Mouse (Mus musculus) adrenal gland, adult (tissue): ENCODE results near the gene Copz2.

Experiments
- DNase-seq, 2 experiments: peaks; one replicate each; pipeline ENCODE4 v3.0.0; 2022 to 2023; ENCODE audit warnings: low spot score in 1 of 2; ENCODE audit not compliant: inconsistent age in 2 of 2

The Copz2 gene

DNA sequence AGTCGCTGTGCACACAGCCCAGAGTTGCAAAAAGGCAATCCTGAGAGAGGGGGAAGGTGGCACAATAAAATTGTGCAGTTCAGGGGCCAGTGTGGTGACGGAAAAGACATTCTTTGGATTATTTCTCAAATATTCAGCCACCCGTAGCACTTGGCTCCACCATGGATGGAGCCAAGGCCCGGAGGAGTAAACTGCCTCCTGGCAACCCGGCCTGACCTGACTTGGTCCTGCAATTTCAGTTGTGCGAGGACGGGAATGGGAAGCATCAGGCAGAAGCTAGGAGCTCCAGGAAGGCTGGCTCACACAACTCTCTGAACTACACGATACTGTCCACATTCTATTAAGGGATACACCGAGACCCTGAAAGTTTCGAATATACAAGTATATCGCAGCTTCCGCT is 12.9 kb downstream of the Copz2 start:
- DNase-seq = peak in 1 of 2 experiments; percentile 49

DNA sequence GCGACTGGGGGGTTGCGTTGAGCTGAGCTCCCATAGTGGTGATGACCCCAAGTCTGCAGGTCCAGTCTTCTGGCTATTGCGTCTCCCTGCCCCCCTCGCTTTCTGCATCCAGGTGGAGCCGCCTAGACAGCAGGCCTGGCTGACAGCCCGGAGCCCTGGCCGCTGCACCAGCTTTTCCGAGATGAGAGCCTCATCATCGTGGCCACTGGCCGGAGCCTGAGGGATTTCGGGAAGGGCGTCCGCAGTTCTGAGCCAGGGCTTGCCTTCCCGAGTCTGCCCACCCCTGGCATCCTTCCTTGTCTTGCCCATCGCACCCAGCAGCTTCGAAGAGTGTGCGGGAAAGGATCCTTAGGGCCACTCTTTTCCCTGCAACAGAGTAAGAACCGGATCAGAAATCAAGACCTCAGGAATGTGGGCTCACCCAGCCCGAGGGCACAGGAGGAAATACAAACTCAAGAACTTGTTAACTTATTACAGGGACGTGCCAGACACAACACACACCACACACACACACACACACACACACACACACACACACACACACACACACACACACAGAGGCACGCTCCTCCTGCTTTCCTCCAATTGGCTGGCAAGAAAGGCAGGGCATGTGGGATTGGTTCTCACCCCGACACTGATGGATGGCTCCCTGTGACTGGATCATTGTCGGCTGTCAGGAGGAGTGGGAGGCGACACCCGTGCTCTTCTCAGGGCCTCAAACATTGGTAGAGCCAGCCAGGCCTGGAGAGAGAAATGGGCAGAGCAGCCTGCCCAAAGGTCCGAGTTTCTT is 13.7 kb downstream of the Copz2 start:
- DNase-seq = peak; percentile 39 to 60

GRCm38 (mm10) chr11:96867149-96867548 is 17.5 kb downstream of the Copz2 start:
- peak; percentile 63 to 88 for DNase-seq

DNA sequence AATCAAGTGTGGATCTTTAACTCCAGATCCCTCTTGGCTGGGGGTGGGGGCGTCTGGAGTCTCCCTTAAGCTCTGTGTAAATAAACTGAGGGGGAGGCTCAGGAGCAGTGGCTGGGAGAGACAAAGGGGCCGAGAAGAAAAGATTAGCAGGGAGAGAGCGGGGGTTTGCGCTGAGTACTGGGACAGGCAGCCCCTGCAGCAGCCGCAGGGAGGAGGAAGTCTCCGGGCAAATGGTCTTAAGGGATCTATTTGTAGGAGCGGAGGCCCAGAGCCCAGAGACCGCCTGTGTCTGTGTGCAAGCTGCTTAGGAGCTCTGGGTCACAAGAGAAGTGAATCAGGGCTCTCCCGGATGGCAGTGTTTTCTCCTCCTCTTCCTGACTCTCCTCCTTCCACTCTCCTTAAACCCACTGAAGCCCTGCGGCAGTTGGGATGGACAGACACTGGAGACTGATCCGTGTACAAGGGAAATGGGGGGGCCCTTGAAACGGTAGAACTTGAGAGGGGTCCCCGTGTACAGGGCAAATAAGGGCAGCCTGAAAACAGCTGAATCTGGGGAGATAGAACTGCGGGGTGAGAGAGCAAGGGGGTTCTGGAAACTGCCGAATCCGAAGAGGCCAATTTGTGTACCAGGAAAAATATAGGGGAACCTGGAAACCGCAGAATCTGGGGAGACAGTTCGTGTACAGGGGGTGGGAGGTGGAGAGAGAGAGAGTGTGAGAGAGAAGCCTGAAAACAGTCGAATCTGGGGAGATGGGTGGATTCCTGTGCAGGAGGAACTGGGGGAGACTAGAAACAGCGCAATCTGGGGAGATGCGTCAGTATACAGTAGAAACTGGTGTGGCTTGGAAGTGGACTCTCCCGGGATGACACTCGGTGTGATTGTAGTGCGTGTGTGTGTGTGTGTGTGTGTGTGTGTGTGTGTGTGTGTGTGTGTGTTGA is 23.0 kb downstream of the Copz2 start:
- DNase-seq = no peak

- DNase-seq = no peak
Measured at GRCm38 (mm10) chr11:96873601-96874140, 24.0 kb downstream of the Copz2 start.

DNA sequence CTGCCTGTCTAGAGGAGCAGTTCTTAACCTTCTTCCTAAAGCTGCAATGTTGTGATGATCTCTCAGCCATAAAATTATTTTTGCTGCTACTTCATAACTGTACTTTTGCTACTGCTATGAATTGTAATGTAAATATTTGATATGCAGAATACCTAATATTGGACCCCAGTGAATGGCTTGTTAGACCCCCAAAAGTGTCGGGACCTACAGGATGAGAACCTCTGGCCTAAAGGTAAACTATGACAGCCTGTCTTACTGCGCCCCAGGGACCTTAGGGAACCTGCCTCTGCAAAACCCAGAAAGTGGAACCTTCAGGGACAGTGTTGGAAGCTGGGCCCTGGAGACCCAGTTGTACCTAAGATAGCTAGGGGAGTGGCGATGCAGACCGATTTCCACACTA is 25.6 kb downstream of the Copz2 start:
- no peak for DNase-seq

DNA sequence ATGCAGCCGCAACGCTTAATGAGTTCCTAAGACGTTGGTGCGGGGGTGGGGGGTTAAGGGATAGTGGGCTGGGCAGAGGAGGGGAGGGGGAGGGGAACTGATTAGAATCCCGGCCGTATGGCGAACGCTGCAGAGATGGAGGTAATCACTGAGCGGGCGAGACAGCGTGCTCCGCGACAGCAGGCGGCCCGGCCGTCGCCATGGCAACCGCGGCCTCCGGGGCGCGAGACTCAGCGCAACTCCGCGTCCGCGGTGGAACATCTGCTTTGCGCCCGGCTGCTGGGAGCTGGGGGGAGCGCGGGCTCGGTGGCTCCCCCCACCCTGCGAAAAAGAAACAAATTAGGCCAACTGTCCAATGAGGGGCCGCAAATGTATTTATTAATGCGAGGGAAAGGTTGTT is 26.1 kb downstream of the Copz2 start:
- DNase-seq = peak; percentile 81 to 87

GRCm38 (mm10) chr11:96876300-96877040 is 26.8 kb downstream of the Copz2 start:
- no peak for DNase-seq

DNA sequence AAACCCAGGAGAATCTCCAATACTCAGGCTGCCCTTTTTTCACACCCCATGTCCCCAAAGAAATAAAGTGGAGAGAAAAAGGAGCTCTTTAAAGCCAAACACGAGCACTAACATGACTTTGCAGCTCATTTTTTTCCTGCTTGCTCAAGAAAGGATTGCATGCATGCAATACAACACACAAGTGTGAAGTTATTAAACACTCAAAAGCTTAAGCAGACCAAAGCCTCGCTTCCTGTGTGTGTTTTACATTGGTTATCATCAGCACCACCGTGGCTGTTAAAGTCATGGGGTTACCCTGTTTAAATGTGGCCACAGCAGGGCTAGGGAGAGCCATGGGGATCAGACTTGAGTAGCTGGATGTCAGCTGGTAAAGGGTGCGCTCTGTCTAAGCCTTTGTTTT is 27.4 kb downstream of the Copz2 start:
- DNase-seq = no peak

DNA sequence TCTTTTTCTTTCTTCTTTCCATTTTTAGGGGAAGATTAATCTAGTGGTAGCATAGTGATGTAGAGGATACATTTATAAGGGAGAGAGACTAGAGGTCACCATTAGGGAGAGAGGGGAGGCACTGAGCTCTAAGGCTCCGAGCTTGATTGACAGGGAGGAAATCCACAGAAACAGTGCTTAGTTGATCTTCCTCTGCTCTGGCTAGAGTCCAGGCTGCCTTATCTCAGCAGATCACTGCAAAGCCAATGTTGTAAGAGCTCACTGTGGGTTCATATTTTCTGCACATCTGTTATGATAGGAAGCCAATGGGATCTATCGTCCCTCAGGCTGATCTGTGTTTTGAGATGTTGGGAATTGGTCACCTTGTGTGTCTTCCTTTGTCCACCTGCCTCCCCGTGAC is 29.0 kb downstream of the Copz2 start:
- no peak for DNase-seq

DNA sequence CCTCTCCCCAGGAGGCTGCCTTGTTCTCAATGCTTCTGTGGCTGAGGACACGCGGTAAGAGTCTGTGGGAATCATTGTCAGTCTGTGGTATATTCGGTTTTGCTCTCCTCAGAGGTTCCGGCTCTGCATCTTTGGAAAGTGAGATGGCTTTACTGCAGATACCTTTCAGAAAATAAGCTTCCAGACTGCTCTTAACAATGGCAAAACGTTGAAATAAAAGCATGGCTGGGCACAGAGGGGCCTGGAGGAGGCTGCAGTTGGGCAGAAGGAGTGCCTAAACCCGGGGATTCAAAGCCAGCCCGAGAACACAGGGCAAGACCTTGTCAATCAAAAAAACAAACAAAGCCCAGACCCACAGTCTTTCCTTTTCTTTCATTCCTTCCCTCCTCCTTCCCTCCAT is 29.7 kb downstream of the Copz2 start:
- no peak for DNase-seq

GRCm38 (mm10) chr11:96880296-96880695 is 30.6 kb downstream of the Copz2 start:
- DNase-seq = no peak

DNA sequence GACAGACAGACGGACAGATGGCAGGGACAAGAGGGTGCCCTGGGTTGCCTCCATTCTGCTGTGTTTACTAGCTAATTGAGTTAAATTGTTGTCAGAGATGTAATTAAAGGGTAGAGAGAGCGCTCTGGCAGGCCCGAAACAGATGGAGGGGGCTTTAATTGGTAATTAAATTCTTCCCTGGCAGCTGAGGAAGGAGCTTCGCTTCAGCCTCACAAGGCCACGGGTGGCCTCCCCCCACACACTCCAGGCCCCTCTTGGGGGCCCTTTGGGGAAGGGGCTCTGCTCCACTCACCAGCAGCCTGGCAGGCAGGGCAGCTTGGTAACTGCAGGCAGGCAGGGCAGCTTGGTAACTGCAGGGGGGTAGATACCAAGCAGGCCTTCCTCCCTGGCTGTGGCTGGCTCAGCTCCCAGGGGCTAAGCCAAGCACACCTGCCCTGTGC is 36.3 kb downstream of the Copz2 start:
- no peak for DNase-seq

GRCm38 (mm10) chr11:96886942-96887546 is 37.4 kb downstream of the Copz2 start:
- DNase-seq = no peak

DNA sequence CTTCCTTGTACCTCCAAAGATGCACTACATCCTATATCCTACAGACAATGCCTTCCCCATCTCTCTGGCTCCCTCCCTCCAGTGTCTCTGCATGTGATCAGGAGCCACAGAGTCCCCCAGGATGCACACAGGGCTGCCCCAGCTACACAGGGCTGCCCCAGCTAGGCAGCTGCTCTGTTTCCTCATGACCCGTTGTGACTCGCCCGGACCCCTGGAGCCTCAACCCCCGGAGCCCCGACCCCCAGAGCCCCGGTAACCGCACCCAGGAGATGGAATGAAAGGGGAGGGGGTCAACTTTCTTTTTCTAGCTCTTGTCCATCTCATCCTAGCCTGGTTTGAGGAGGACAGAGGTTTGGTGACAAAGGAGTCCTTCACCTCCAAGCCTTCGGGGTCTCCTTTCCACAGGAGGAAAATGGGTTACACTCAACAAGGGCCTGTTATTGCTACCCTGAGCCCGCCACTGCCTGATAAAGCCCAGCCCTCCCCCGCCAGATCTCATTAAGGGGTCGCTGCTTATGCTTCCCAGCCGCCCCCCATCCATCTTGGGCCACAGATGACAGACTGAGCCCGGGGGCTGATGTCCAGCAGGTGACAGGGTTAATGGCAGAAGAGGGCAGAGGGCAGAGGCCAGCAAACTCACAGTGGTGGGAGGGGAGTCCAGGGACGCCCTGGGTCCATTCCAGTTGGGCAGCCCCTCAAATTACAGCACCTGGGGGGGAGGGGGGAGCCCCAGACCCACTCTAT is 42.3 kb downstream of the Copz2 start:
- no peak for DNase-seq

- DNase-seq = no peak
Measured at GRCm38 (mm10) chr11:96893203-96893842, 43.7 kb downstream of the Copz2 start.

DNA sequence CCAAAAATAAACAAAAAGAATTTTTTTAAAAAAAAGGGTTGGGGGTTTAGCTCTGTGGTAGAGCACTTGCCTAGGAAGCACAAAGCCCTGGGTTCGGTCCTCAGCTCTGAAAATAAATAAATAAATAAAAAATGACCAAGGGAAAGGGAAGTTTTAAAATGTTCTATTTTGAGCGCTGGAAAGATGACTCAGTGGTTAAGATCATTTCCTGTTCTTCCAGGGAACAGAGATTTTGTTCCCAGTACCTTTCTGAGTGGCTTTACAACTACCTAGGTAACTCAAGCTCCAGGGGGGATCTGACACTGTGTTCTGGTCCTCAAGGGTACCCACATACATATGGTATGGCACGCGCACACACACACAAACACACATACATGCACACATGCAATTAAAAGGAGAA is 46.2 kb downstream of the Copz2 start:
- no peak for DNase-seq

GRCm38 (mm10) chr11:96899449-96900306 is 50.0 kb downstream of the Copz2 start:
- DNase-seq = no peak
